Mouse (Mus musculus): ENCODE data around the gene Pycr2.

GRCm38 (mm10) chr1:180952085-180952746, 48.1 kb downstream of the Pycr2 start:
- TF ChIP-seq CTCF (IDR thresholded peaks at IDR 0.05; ENCODE audit: low read depth, low read length) (no peak), TAL1 (conservative IDR thresholded peaks at IDR 0.05; ENCODE audit: low read depth, low read length) (no peak), GATA1 (IDR thresholded peaks at IDR 0.05; ENCODE audit: borderline replicate concordance, low read length) (no peak)

All from G1E (cell line).